Mouse (Mus musculus): Measurements from ENCODE around the gene Fam107a. TPM values are rescaled to one million over a fixed set of nuclear protein-coding genes. Genes with fewer than 3 reads are reported as not detected.
"Not testable (repeated sequence)": the region's sequence is repeated elsewhere in the genome, so short reads cannot be mapped to it uniquely, and the experiment has no call there.

Fam107a gene
- total RNA-seq, 2 experiments from 2014 or later, result 0.09 TPM; not detected in 1

- ATAC-seq (ENCODE audit: poor library complexity, severe bottlenecking), result no peak
These were observed 1.2 kb downstream of the Fam107a start for GRCm38 (mm10) chr14:8316366-8317193.

DNA sequence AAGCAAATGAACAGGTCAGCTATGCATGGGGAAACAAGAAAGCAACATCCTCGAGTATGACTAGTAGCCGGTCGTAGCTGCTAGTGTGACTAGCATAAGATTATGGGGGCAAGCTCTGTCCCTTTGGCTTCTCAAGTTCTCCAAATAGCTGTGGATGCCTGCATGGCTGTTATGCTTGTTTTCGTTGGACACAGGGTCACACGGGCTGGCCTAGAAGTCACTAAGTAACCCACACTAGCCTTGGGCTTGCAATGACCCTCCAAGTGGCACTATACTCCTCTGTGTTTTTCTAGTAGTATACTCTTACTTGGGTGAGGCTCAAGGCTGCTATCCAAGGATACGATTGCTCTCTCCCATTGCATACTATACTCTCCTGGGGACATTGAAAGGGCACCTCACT is 2.7 kb downstream of the Fam107a start:
- no peak for ATAC-seq (ENCODE audit: poor library complexity, severe bottlenecking)

DNA sequence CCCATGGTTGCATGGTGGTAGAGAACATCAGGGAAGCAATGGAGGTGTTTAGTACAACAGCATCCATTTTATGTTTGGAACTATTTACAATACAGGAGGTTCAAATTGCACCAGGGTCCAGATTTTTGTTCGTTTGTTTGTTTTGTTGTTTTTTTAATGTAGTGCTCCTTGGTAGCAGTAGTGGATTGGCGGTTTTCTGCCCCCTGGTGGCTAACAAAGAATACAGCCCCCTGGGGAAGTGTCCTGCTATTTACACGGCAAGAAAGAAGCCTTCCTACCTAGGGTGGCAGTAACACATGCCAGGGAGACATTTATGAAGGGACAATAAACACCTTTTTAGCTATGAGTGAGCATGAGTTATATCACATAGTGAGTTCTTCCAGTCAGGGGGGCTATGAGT is 3.3 kb downstream of the Fam107a start:
- ATAC-seq (ENCODE audit: poor library complexity, severe bottlenecking), result no peak

- no peak for ATAC-seq (ENCODE audit: poor library complexity, severe bottlenecking)
These were observed 3.9 kb downstream of the Fam107a start for GRCm38 (mm10) chr14:8313877-8314276.

DNA sequence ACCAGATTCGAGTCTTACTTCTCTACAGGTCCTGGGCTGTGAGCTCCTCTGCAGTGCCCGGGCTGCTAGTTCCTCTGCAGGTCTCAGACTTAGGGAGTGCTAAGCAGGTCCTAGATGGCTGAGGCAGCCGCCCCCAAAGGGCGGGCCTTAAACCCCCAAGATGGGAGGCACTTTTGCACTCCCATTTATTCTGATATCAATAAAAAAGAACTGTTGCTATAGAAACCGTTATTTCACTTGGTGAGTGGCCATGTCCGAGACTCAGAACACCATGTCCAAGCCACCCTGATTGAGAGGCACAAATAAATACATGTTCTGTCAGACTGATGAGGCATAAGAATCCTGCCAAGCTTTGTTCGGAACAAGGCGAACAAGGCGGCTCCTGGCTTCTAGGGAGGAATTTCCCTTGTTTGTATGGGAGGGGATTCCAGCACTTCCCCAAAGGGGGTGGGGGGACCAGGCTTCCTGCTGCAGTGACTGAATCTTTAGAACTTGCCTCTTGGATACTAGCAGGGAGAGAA is 8.1 kb downstream of the Fam107a start:
- no peak for ATAC-seq (ENCODE audit: poor library complexity, severe bottlenecking)

GRCm38 (mm10) chr14:8308650-8309049 is 9.2 kb downstream of the Fam107a start:
- no peak for ATAC-seq (ENCODE audit: poor library complexity, severe bottlenecking)

DNA sequence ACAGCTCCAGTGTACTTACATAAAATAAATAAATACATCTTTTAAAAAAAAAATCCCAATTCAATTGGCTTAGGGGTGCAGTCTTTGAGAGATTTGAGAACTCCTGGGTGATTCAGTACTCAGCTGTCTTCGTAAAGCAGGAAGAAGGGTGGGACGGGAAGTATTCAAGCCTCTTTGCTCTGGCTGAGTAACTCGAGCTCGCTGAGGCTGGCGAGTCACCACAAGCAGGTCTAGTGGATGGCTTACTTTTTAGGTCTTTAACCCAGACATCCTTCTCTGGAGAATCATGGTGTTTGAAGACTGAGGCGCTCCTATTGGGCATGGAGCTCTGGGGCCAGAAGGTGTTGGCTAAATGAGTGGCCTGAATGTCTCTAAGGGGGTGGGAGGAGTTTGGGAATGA is 10.9 kb downstream of the Fam107a start:
- no peak for ATAC-seq (ENCODE audit: poor library complexity, severe bottlenecking)

- ATAC-seq (ENCODE audit: poor library complexity, severe bottlenecking), result no peak
These were observed 12.8 kb downstream of the Fam107a start for GRCm38 (mm10) chr14:8305014-8305413.

DNA sequence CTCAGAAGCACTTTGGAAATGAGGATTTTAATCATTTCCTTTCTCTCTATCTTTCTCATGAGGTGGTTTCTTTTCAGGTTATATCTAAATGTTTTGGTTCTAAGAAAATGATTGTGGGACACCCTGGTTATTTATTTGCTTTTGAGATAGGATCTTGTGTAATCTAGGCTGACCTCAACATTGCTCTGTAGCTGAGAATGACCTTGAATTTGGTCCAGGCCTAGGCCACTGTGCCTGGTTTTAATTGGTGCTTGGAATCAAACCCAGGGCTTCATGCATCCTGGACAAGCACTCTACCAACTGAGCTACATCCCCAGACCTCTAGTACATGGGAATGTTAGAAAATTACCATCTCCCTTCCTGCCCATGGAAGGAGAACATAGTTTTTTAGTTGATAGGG is 13.7 kb downstream of the Fam107a start:
- ATAC-seq (ENCODE audit: poor library complexity, severe bottlenecking), result no peak

- ATAC-seq (ENCODE audit: poor library complexity, severe bottlenecking), result no peak
These were observed 15.1 kb downstream of the Fam107a start for GRCm38 (mm10) chr14:8302687-8303086.

GRCm38 (mm10) chr14:8300281-8300680 is 17.5 kb downstream of the Fam107a start:
- ATAC-seq (ENCODE audit: poor library complexity, severe bottlenecking), result no peak

DNA sequence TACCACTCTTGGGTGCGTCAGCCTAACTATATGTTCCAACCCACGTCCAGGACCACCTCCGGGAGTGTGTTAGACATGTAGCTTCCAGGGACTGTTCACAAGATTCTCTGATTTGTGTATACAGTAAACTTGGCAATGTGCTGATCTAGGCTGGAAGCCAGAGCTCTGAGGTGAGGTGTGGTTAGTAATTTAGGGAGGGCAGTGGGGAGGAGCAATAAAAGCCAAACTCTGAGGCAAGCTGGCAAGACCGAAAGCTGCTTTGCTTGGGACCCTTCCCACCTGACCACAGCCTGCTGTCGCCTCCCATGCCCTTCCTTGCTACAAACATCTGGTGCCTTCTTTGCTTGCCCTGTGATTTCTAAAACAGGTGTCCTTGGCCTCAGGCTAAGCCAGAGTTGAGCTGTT is 19.9 kb downstream of the Fam107a start:
- no peak for ATAC-seq (ENCODE audit: poor library complexity, severe bottlenecking)

DNA sequence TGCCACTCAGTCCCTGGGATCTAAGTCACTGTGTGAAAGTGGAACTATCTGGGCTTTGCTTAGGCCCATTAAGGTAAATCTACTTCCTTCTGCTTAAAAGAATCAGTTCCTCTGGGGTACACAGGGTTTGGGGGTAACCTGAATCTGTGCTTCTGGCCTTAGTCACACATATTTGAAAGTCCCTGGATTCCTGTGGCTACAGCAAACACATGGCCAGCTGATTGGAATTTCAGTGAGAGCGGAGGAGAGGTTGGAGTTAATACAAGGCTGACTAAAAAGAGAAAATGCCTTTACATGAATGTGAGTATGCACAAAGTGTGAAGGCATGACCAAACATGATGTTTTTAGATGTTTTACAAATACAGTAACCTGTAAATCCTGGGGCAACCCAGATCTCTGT is 23.6 kb downstream of the Fam107a start:
- ATAC-seq (ENCODE audit: poor library complexity, severe bottlenecking), result no peak

- peak; percentile 86 for ATAC-seq (ENCODE audit: poor library complexity, severe bottlenecking)
These were observed 31.2 kb downstream of the Fam107a start for GRCm38 (mm10) chr14:8286595-8286994.

DNA sequence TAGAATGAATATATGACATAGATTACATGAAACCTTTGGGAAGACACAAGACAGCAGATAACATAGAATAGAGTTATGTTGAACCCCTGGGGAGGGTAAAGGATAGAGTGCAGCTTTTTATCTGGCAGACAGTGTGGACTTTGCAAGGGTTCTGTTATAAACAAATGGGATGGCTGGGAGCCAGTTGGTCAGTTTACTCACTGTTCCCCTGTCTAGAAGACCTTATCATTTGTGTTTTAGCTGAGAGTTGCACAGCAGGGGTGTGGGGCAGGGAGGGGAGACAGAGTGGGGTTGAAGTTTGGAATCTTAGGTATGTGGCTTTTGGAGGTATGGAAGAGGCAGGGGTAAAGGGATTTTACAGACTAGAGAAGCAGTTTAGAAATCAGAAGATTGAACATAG is 34.0 kb downstream of the Fam107a start:
- ATAC-seq (ENCODE audit: poor library complexity, severe bottlenecking), result no peak

- not testable (repeated sequence) for ATAC-seq (ENCODE audit: poor library complexity, severe bottlenecking)
These were observed 46.5 kb downstream of the Fam107a start for GRCm38 (mm10) chr14:8271281-8271680.

DNA sequence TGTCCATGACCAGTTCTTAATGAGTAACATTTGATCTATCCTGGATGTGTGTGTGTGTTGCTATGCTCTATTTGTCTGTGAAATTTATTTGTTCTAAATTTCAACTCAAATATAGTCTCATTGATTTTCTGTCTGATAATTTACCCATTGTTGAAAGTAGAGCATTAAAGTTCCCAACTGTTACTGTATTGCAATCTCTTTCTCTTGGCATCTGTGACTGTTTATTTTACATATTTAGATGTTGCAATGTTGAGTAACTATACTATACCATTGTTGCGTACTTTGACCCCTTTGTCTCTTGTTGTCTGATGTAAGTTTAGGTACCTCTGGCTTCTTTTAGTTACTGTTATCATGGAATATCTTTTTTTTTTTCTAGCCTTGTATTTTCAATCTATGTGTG is 53.4 kb downstream of the Fam107a start:
- ATAC-seq (ENCODE audit: poor library complexity, severe bottlenecking), result no peak

GRCm38 (mm10) chr14:8262242-8262641 is 55.6 kb downstream of the Fam107a start:
- ATAC-seq (ENCODE audit: poor library complexity, severe bottlenecking), result no peak

DNA sequence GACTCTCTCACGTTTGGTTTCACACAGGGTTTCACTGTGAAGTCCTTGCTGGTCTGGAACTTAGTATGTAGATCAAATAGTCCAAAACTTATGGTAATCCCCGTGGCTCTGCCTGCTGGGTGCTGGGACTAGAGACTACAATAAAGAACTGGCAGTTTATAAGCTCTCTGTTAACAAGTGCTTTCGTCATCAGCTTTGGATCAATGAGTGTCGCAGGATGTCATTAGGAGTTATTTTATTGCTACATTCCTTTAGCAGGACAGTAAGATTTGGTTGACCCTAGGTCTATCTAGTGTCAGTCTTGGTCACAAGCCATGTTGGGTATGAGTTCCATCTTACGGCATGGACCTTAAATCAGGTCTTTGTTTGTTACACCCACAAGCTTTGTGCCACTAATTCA is 57.6 kb downstream of the Fam107a start:
- no peak for ATAC-seq (ENCODE audit: poor library complexity, severe bottlenecking)

- ATAC-seq (ENCODE audit: poor library complexity, severe bottlenecking), result no peak
These were observed 58.7 kb downstream of the Fam107a start, which contains the start of gene Acox2 for GRCm38 (mm10) chr14:8259166-8259565. TSS of gene Acox2 (minus strand) at chr14:8259353.

GRCm38 (mm10) chr14:8258752-8259151 is 59.1 kb downstream of the Fam107a start:
- no peak for ATAC-seq (ENCODE audit: poor library complexity, severe bottlenecking)

DNA sequence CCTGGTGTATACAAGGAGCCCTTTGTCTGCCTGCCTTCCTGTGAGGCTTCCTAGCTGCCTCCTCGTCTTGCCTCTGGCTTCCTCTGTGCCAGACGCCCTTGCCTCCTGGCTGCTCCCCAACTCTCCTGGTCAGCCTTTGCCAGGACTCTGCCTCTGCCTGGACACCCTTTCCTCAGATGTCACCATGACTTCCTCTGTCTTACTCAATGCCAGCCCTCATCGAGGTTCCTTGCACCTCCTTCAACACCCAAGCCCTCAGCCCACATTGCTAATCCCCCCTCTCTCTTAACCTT is 59.5 kb downstream of the Fam107a start:
- ATAC-seq (ENCODE audit: poor library complexity, severe bottlenecking), result no peak

Measured in megakaryocyte, adult 5-6 weeks (primary cell).